Mouse (Mus musculus) liver, embryonic 15.5 days (tissue): ENCODE measurements around the gene Tmem236. TPM values are rescaled to one million over a fixed set of nuclear protein-coding genes. Genes with fewer than 3 reads are reported as not detected.

Experiments
- ATAC-seq: fragments of 200-750 bp; cut with Nextera tagmentation; 2 replicates; pipeline ENCODE4 v1.8.0; 2017; ENCODE audit warnings: moderate number of reproducible peaks, mild to moderate bottlenecking, moderate library complexity; ENCODE audit not compliant: insufficient read depth
- H3K27ac ChIP-seq: fragments of 300-500 bp; sonication (generic); replicated peaks from 2 replicates; pipeline ENCODE4 v1.5.1; 2015; ENCODE audit warnings: mild to moderate bottlenecking, inconsistent platforms
- H3K27me3 ChIP-seq: fragments of 300-500 bp; sonication (generic); 2 replicates; pipeline ENCODE4 v1.6.1; 2015; ENCODE audit warnings: mild to moderate bottlenecking, inconsistent platforms
- H3K36me3 ChIP-seq: fragments of 300-500 bp; sonication (generic); replicated peaks from 2 replicates; pipeline ENCODE4 v1.6.1; 2015; ENCODE audit warnings: moderate library complexity, mild to moderate bottlenecking, inconsistent platforms
- H3K4me1 ChIP-seq: fragments of 300-500 bp; sonication (generic); replicated peaks from 2 replicates; pipeline ENCODE4 v1.6.1; 2015; ENCODE audit warnings: inconsistent platforms
- H3K4me2 ChIP-seq: fragments of 300-500 bp; sonication (generic); 2 replicates; pipeline ENCODE4 v1.6.1; 2015; ENCODE audit warnings: moderate library complexity, mild to moderate bottlenecking, inconsistent platforms
- H3K4me3 ChIP-seq: fragments of 300-500 bp; sonication (generic); replicated peaks from 2 replicates; pipeline ENCODE4 v1.5.1; 2015; ENCODE audit warnings: mild to moderate bottlenecking, inconsistent platforms
- H3K9ac ChIP-seq: fragments of 300-500 bp; sonication (generic); 2 replicates; pipeline ENCODE4 v1.6.1; 2015; ENCODE audit warnings: moderate library complexity, mild to moderate bottlenecking, inconsistent platforms
- H3K9me3 ChIP-seq: fragments of 300-500 bp; sonication (generic); replicated peaks from 2 replicates; pipeline ENCODE4 v1.6.1; 2016; ENCODE audit warnings: inconsistent platforms
- WGBS: fragments of 180-500 bp; shearing (Covaris S2); methylation state at CpG from one replicate; pipeline ENCODE4 v1.1.7; 2015; ENCODE audit warnings: mixed read lengths; ENCODE audit not compliant: insufficient replicate concordance; 5-methylcytosine and 5-hydroxymethylcytosine counted together
- microRNA counts: library from miRNA; unstranded; fragments of <30 nt; microRNA quantifications from one replicate; lab custom pipeline; 2016
- microRNA-seq: library from miRNA; unstranded; fragments of <30 nt; microRNA quantifications from one replicate; pipeline ENCODE4, GENCODE M21; 2016
- polyA plus RNA-seq: library from polyadenylated mRNA; unstranded; fragments of >200 nt; fragmentation: Nextera tagmentation; extraction: Ambion mirVana; gene quantifications from 2 replicates; pipeline ENCODE4 v1.2.1, GENCODE M21; 2015

Tmem236 gene
- polyA plus RNA-seq, 1 experiment from 2014 or later: 0.03 TPM

- WGBS: 48% methylated on average over 3 of the region's 3 CpGs
- H3K4me2 ChIP-seq: no peak overlapping the region
- no peaks in the 10 kb centered on the region for H3K36me3 ChIP-seq
- H3K4me1 ChIP-seq: no peaks in the 10 kb centered on the region
- no peak overlapping the region for H3K9ac ChIP-seq
- no peak overlapping the region for H3K27ac ChIP-seq
- no peak overlapping the region for H3K4me3 ChIP-seq
- no peak for ATAC-seq
- no peaks in the 10 kb centered on the region for H3K9me3 ChIP-seq
- no peaks in the 10 kb centered on the region for H3K27me3 ChIP-seq
Measured at GRCm38 (mm10) chr2:14251938-14252337, 77.6 kb downstream of the Tmem236 start.

GRCm38 (mm10) chr2:14258345-14258850, 84.1 kb downstream of the Tmem236 start:
- Histone ChIP-seq H3K4me3 (no peak overlapping the region), H3K9ac (no peak overlapping the region), H3K4me2 (no peak overlapping the region), H3K36me3 (no peaks in the 10 kb centered on the region), H3K27me3 (no peaks in the 10 kb centered on the region), H3K4me1 (no peaks in the 10 kb centered on the region), H3K9me3 (no peaks in the 10 kb centered on the region), H3K27ac (no peak overlapping the region)
- ATAC-seq: no peak

- H3K9me3 ChIP-seq: no peaks in the 10 kb centered on the region
- H3K27me3 ChIP-seq: no peaks in the 10 kb centered on the region
- no peaks in the 10 kb centered on the region for H3K36me3 ChIP-seq
- no peaks in the 10 kb centered on the region for H3K4me1 ChIP-seq
- no peak overlapping the region for H3K4me3 ChIP-seq
- H3K27ac ChIP-seq: no peak overlapping the region
- H3K9ac ChIP-seq: no peak overlapping the region
- ATAC-seq: no peak
- WGBS: 45% methylated on average over 1 of the region's 1 CpGs
- H3K4me2 ChIP-seq: no peak overlapping the region
Measured at GRCm38 (mm10) chr2:14262090-14262489, 87.8 kb downstream of the Tmem236 start.

- Histone ChIP-seq H3K27ac (no peak overlapping the region), H3K36me3 (no peaks in the 10 kb centered on the region), H3K4me1 (no peaks in the 10 kb centered on the region), H3K4me2 (no peak overlapping the region), H3K9ac (no peak overlapping the region), H3K27me3 (no peaks in the 10 kb centered on the region), H3K4me3 (no peak overlapping the region), H3K9me3 (no peaks in the 10 kb centered on the region)
- ATAC-seq: no peak
- 20% methylated on average over 1 of the region's 1 CpGs for WGBS
Measured at GRCm38 (mm10) chr2:14269160-14269559, 94.8 kb downstream of the Tmem236 start.

MicroRNA genes within 50 kb of the gene (microRNA counts, 519-probe panel; counts per million panel counts)
- not detected for microRNA mmu-miR-511 (lab: Ali Mortazavi, UCI)

Small RNA genes within 50 kb of the gene (microRNA-seq; reads per million reads assigned to microRNA genes)
- gene Mir511: 21.1 reads per million, percentile 36 among the genes with 10 or more reads in this experiment

Other genes with a start within 250 kb of the Tmem236 start
- gene Hacd1, start 118.4 kb upstream of the Tmem236 start, polyA plus RNA-seq: 44.2 and 46.9 TPM in 2 replicates
- 26.2 and 28.4 TPM in 2 replicates for gene Stam, start 100.4 kb upstream of the Tmem236 start, polyA plus RNA-seq
- gene Mrc1, start 54.9 kb downstream of the Tmem236 start, polyA plus RNA-seq: 8.1 and 8.9 TPM in 2 replicates
- gene Slc39a12, start 213.8 kb downstream of the Tmem236 start, polyA plus RNA-seq: 0.05 TPM in 1 of 2 replicates, not detected in the other